Mouse (Mus musculus) adrenal gland, postnatal 4 days (tissue): ENCODE data around the gene Itgb3bp. TPM values are rescaled to one million over a fixed set of nuclear protein-coding genes. Genes with fewer than 3 reads are reported as not detected.
A peak's percentile ranks its signal among the peaks of the same experiment; 100 is the strongest.

ENCODE experiments used
- DNase-seq, 2 experiments: peaks; one replicate each; pipeline ENCODE4 v3.0.0; 2021 to 2022; ENCODE audit warnings: low spot score in 2 of 2, mixed read lengths in 2 of 2
- long read RNA-seq, 2 experiments: library from polyadenylated mRNA; stranded (forward); transcript quantifications; one replicate each; pipeline ENCODE4 v2.0.0; 2021
- total RNA-seq, 2 experiments: library from RNA; stranded (reverse); gene quantifications; 2 replicates each; pipeline ENCODE4 v1.2.3; 2021

The Itgb3bp gene
- total RNA-seq: 10 to 100 TPM; 11.1 to 11.6 TPM
- long read RNA-seq, experiment 1, transcript Itgb3bp-204 (9 exons, 2,806 nt): major isoform, 6 of 9 reads
- long read RNA-seq, experiment 1, partial matches to known transcripts: 0 of 9 reads
- long read RNA-seq, experiment 1, other reads (novel, unspliced or antisense): 3 of 9 reads
- long read RNA-seq, experiment 2, transcript Itgb3bp-204 (9 exons, 2,806 nt): major isoform, 6 of 11 reads
- long read RNA-seq, experiment 2, partial matches to known transcripts: 2 of 11 reads
- long read RNA-seq, experiment 2, other reads (novel, unspliced or antisense): 3 of 11 reads

- DNase-seq: peak; percentile 43 to 66
These were observed at the start of gene Itgb3bp for GRCm38 (mm10) chr4:99929613-99930517. Gene Itgb3bp (minus strand): TSS chr4:99929813.

DNA sequence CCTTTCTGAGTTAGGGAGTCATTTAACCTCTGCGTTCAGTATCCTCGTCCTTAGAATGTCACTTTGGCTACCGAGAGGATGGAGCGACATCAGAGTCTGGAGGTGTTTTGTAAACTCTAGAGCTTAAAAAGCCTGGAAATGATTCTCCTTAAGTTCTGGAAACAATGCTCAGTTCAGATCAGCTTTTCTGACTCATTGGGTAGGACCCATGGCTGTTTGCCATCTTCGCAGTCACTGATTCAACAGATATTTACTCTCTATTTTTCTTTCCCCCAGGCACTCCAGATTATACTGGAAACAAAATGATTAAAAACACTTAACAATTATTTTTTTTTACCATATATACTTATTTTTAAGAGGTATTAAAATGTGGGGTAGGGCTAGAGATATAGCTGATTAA lies 49.7 kb upstream of the Itgb3bp start:
- DNase-seq: no peak

DNA sequence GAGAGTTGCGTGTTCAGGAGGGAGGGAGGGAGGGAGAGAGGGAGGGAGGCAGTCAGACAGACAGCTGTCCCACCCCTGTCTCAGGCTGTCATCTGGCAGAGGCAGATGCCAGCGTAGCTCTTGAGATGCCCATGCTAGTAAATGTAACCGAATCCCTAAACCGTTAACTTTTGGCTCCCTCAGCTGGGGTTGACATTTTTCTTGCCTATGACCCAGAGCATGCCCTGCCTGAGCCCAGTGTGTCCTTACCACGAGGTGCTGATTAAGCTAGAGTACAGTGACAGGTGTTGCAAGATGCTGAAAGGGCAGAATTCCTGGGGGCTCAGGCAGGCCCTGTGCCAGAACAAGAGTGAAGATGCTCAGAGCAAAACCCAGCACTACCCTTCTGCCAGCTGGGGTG lies 44.8 kb upstream of the Itgb3bp start:
- DNase-seq: no peak

DNA sequence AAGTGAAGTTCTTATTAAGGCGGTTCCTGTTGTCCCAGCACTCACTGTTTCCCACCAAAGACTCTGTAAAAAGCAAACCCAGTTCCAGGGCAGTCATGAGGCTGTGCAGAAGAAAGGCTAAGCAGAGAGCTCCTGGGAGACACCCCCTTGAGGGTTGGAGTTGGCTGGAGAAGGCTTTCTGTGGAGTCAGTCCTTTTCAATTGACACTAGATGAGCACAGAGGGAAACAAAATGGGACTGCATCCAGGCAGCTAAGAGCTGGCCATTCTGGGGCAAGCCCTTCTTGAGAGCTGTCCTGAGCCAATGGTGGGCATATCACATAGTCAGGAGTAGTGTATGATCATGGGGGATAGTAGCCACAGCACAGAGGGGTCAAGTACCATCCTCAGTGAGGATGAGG lies 44.3 kb upstream of the Itgb3bp start:
- no peak for DNase-seq

GRCm38 (mm10) chr4:99972886-99973285 lies 43.3 kb upstream of the Itgb3bp start:
- DNase-seq: no peak

GRCm38 (mm10) chr4:99970097-99970496 lies 40.5 kb upstream of the Itgb3bp start:
- no peak for DNase-seq

GRCm38 (mm10) chr4:99969328-99969727 lies 39.7 kb upstream of the Itgb3bp start:
- no peak for DNase-seq

DNA sequence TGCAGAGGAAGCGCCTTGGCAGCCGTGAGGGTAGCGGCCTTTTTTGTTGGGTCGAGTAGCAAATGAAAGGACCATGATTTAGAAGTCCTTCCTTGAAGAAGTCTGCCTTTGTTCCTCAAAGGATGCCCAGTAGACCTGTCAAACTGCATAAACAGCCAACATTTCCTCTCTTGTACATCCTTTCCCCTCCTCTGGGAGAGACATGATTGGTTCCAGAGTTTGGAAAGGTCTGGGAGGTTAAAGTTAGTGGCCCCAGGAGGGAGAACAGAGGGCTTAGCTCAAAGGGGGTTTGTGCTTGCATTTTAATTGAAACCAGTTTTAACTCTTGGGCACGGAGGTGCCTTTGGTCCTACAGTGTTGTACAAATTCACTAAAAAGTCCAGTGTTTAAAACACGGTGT lies 36.9 kb upstream of the Itgb3bp start:
- no peak for DNase-seq

- no peak for DNase-seq
These were observed 29.7 kb upstream of the Itgb3bp start for GRCm38 (mm10) chr4:99959308-99959707.

- DNase-seq: no peak
These were observed 28.6 kb upstream of the Itgb3bp start for GRCm38 (mm10) chr4:99958084-99958815.

- DNase-seq: no peak
These were observed 27.6 kb upstream of the Itgb3bp start for GRCm38 (mm10) chr4:99957186-99957585.

DNA sequence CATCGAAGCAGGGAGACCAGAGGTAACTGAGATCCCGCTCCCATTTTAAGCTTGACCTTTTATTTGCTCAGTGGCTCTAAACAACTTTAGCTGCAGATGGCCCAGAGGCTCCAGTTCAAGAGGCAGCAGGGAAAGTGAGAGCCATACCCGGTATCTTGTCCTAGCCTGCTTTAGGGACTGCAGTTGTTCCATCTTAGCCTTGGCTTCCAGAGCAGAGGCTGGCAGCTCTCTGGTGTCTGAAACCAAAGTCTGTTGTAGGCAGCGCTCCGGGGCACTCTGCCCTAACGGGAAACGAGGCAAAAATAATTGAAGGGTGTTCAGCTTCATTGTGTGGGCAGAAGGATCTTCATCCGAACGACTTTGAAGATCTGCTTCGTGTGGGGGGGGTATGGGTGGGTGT lies 25.8 kb upstream of the Itgb3bp start:
- no peak for DNase-seq

- no peak for DNase-seq
These were observed 24.3 kb upstream of the Itgb3bp start for GRCm38 (mm10) chr4:99953904-99954303.

GRCm38 (mm10) chr4:99947896-99948295 lies 18.3 kb upstream of the Itgb3bp start:
- no peak for DNase-seq

DNA sequence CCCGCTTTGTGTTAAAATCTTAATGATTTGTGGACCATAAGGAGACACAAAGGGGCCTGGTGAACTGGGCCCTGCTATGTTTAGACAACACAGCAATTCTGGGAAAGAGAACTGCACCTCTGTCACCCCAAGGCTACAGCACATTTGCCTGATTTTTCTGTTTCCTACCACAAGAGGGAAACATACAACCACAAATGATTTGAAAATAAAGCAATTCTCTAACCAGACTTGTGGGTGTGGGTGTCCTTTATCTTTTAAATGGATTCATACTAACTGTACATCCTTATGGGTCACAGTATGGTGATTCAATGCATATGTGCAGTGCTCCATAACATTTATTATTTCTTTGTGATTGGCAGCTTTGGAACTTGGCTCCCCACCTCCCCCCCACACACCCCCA lies 17.6 kb upstream of the Itgb3bp start:
- DNase-seq: no peak

DNA sequence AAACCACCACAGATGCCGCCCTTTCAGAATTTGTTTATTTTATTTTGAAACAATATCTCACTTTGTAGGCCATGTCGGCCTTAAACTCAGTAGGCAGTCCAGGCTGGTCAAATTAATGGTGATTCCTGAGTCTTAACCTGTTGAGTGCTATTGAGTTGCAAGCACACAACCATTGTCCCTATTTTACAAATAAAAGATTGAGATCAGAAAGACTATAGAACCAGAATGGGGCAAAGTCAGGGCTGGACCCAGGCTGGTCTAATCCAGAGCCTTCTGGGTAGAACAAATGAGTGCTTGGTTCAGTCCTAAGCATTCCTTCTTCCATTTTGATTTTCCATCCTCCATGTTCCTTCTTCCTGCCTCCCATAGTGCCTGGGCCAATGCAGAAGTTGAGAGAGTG lies 16.9 kb upstream of the Itgb3bp start:
- DNase-seq: no peak

DNA sequence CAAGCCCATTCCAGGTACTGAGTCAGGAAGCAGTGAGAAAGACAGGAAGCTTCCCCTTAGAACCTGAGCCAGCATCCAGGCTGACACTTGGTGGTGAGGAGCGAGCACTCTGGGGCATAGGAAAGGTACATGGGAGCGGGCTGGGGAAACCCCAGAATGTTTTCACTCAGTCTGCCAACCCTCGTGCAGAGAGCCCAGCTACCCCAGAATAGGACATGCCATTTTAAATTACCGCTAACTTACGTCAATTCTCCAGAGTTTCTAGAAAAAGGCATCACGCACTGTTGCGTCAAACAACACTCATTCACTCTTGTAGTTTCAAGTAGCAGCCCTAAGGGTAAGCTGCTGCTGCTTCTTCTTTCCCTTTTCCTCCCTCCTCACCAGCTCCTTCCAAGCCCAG lies 15.4 kb upstream of the Itgb3bp start:
- DNase-seq: no peak

DNA sequence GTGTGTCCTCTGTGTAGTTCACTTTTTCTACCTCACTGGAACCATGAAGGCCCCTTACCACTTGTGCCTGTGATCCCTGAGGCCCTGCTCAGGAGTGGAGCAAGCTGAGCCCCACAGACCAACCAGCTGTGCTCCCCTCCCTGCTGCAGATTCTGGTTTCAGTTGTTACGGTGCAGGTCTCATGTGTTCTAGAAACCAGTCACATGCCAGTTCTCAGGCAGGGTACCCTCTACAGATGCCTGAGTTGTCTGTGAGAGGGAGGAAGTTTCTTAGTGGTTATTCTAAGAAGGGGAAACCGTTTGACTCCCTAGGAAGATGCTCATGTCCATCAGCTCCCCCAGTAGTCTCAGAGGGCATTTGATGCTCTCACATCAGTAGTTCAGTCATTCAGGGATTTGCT lies 15.0 kb upstream of the Itgb3bp start:
- no peak for DNase-seq

- DNase-seq: peak in 1 of 2 experiments; percentile 26
These were observed 12.2 kb upstream of the Itgb3bp start for GRCm38 (mm10) chr4:99941655-99942414.

- no peak for DNase-seq
These were observed 10.3 kb upstream of the Itgb3bp start for GRCm38 (mm10) chr4:99939711-99940505.
